Mouse (Mus musculus) bone marrow, adult 2 months (tissue): ENCODE measurements at regions not wholly inside any gene's neighbourhood (a gene's known extent, or its start where the extent isn't known, plus 50 kb on each side); places are given as distances from the start of the nearest gene placed in this dataset.
A peak's percentile ranks its signal among the peaks of the same experiment; 100 is the strongest.

Source experiments
- H3K27ac ChIP-seq: fragments of 200-500 bp; 2 replicates; pipeline ENCODE4 v1.5.1; 2012; ENCODE audit warnings: low read depth, mild to moderate bottlenecking, control low read depth, inconsistent platforms, low read length; ENCODE audit not compliant: control insufficient read depth, poor library complexity, insufficient read depth
- H3K4me1 ChIP-seq: fragments of 200-500 bp; 2 replicates; pipeline ENCODE4 v1.6.1; 2011; ENCODE audit warnings: low read length; ENCODE audit not compliant: control insufficient read depth, insufficient read depth
- H3K4me3 ChIP-seq: fragments of 200-500 bp; replicated peaks from 2 replicates; pipeline ENCODE3; 2011; ENCODE audit warnings: mild to moderate bottlenecking, low read depth, low read length, control low read depth; ENCODE audit not compliant: control insufficient read depth
- CTCF ChIP-seq: fragments of 200-500 bp; IDR thresholded peaks from 2 replicates; pipeline ENCODE4 v1.5.1; 2011; ENCODE audit warnings: low read length, control low read depth; ENCODE audit not compliant: control insufficient read depth, insufficient read depth
- POLR2A ChIP-seq: fragments of 200-500 bp; IDR thresholded peaks from 2 replicates; pipeline ENCODE4 v1.6.1; 2011; ENCODE audit warnings: low read depth, mild to moderate bottlenecking, control low read depth, low read length, borderline replicate concordance; ENCODE audit not compliant: control insufficient read depth
- WGBS: fragments of 180-500 bp; shearing (Covaris S2); methylation state at CpG from one replicate; pipeline ENCODE4 v1.1.7; 2018; 5-methylcytosine and 5-hydroxymethylcytosine counted together

GRCm38 (mm10) chr16:50732082-50733006 lies 141.4 kb upstream of the Ccdc54 start:
- under 1% methylated on average over 58 of the region's 58 CpGs for WGBS
- H3K27ac ChIP-seq = peak overlapping the region; percentile 87
- TF ChIP-seq CTCF (no peak), POLR2A (peak; percentile 95)

GRCm38 (mm10) chr16:50729341-50729740 lies 138.4 kb upstream of the Ccdc54 start:
- 32% methylated on average over 5 of the region's 5 CpGs for WGBS
- Histone ChIP-seq H3K4me3 (no peak overlapping the region), H3K4me1 (no peaks in the 10 kb centered on the region), H3K27ac (no peak overlapping the region)
- TF ChIP-seq POLR2A = no peak
- TF ChIP-seq CTCF = no peak

More at GRCm38 (mm10) chr16:50732082-50733006, 141.4 kb upstream of the Ccdc54 start:
- Histone ChIP-seq H3K4me3 (peak overlapping the region; percentile 95), H3K4me1 (peaks cover under 1% of the 10 kb centered on the region; the same call in 1 of the 2 replicates)

- TF ChIP-seq CTCF (no peak), POLR2A (no peak)
- no peak overlapping the region for H3K4me3 ChIP-seq
- H3K27ac ChIP-seq = no peak overlapping the region
- H3K4me1 ChIP-seq = no peaks in the 10 kb centered on the region
- WGBS = 83% methylated on average over 6 of the region's 6 CpGs
These were observed 132.2 kb upstream of the Ccdc54 start for GRCm38 (mm10) chr16:50723144-50723543.

- Histone ChIP-seq H3K4me3 (no peak overlapping the region), H3K4me1 (no peaks in the 10 kb centered on the region), H3K27ac (no peak overlapping the region)
- TF ChIP-seq POLR2A (no peak), CTCF (peak; percentile 29; the same call in 1 of the 2 replicates)
- 43% methylated on average over 10 of the region's 10 CpGs for WGBS
These were observed 126.5 kb upstream of the Ccdc54 start for GRCm38 (mm10) chr16:50717306-50718017.

- no peak overlapping the region for H3K27ac ChIP-seq
- WGBS = 87% methylated on average over 6 of the region's 6 CpGs
- TF ChIP-seq POLR2A (no peak), CTCF (no peak)
- H3K4me3 ChIP-seq = no peak overlapping the region
- no peaks in the 10 kb centered on the region for H3K4me1 ChIP-seq
These were observed 118.8 kb upstream of the Ccdc54 start for GRCm38 (mm10) chr16:50709727-50710126.

GRCm38 (mm10) chr16:50707906-50708305 lies 117.0 kb upstream of the Ccdc54 start:
- 83% methylated on average over 2 of the region's 2 CpGs for WGBS
- H3K4me1 ChIP-seq = no peaks in the 10 kb centered on the region
- H3K27ac ChIP-seq = no peak overlapping the region
- TF ChIP-seq POLR2A (no peak), CTCF (no peak)
- no peak overlapping the region for H3K4me3 ChIP-seq

GRCm38 (mm10) chr16:50705921-50706320 lies 115.0 kb upstream of the Ccdc54 start:
- H3K4me1 ChIP-seq = no peaks in the 10 kb centered on the region
- no peak overlapping the region for H3K4me3 ChIP-seq
- TF ChIP-seq POLR2A = no peak
- TF ChIP-seq CTCF = no peak
- no peak overlapping the region for H3K27ac ChIP-seq
- 66% methylated on average over 4 of the region's 4 CpGs for WGBS
